Mouse (Mus musculus) liver, adult 2 months (tissue): ENCODE data around the gene Ppp2r5a. TPM values are rescaled to one million over a fixed set of nuclear protein-coding genes. Genes with fewer than 3 reads are reported as not detected.
A peak's percentile ranks its signal among the peaks of the same experiment; 100 is the strongest.

Source experiments
- DNase-seq: peaks from one replicate; pipeline ENCODE4 v3.0.0-alpha.2; 2011; ENCODE audit warnings: low read depth, low spot score; ENCODE audit errors: extremely low read depth
- H3K27ac ChIP-seq: fragments of 200-500 bp; replicated peaks from 2 replicates; pipeline ENCODE4 v1.5.1; 2012; ENCODE audit warnings: low read depth, mild to moderate bottlenecking, control low read depth, inconsistent platforms, low read length; ENCODE audit not compliant: insufficient read depth
- H3K27me3 ChIP-seq: fragments of 200-500 bp; 2 replicates; pipeline ENCODE4 v1.6.1; 2012; ENCODE audit warnings: mild to moderate bottlenecking, moderate library complexity, low read length, inconsistent platforms; ENCODE audit not compliant: control insufficient read depth, insufficient read depth
- H3K36me3 ChIP-seq: fragments of 200-500 bp; 2 replicates; pipeline ENCODE4 v1.6.1; 2012; ENCODE audit warnings: low read length, inconsistent platforms; ENCODE audit not compliant: control insufficient read depth, insufficient read depth
- H3K4me1 ChIP-seq: fragments of 200-500 bp; 2 replicates; pipeline ENCODE4 v1.6.1; 2011; ENCODE audit warnings: low read length; ENCODE audit not compliant: control insufficient read depth, insufficient read depth
- H3K4me3 ChIP-seq: fragments of 200-500 bp; 2 replicates; pipeline ENCODE4 v1.5.1; 2011; ENCODE audit warnings: low read depth, mild to moderate bottlenecking, control low read depth, low read length, moderate library complexity; ENCODE audit not compliant: insufficient read depth
- H3K79me2 ChIP-seq: fragments of 200-500 bp; 2 replicates; pipeline ENCODE4 v1.6.1; 2012; ENCODE audit warnings: inconsistent platforms, mild to moderate bottlenecking, low read length, moderate library complexity; ENCODE audit not compliant: control insufficient read depth, insufficient read depth
- H3K9ac ChIP-seq: fragments of 200-500 bp; 2 replicates; pipeline ENCODE4 v1.6.1; 2012; ENCODE audit warnings: low read depth, mild to moderate bottlenecking, control low read depth, inconsistent platforms, low read length
- CTCF ChIP-seq: fragments of 200-500 bp; IDR thresholded peaks from 2 replicates; pipeline ENCODE4 v1.5.1; 2011; ENCODE audit warnings: low read depth, low read length, control low read depth
- POLR2A ChIP-seq: fragments of 200-500 bp; IDR thresholded peaks from 2 replicates; pipeline ENCODE4 v1.6.1; 2011; ENCODE audit warnings: low read length, control low read depth; ENCODE audit not compliant: insufficient read depth; ENCODE audit errors: extremely low read depth
- WGBS: fragments of 180-500 bp; shearing (Covaris S2); methylation state at CpG from one replicate; pipeline ENCODE4 v1.1.7; 2018; 5-methylcytosine and 5-hydroxymethylcytosine counted together
- polyA plus RNA-seq: library from polyadenylated mRNA; depleted of rRNA; stranded (reverse); fragments of >200 nt; gene quantifications from 2 replicates; pipeline ENCODE4 v1.2.3, GENCODE M21; 2012
- total RNA-seq: library from RNA; depleted of rRNA; stranded (reverse); fragments of >200 nt; gene quantifications from 2 replicates; pipeline ENCODE4 v1.2.3, GENCODE M21; 2014

Gene Ppp2r5a
- total and polyA plus RNA-seq, 2 experiments = 75.3 to 149 TPM

DNA sequence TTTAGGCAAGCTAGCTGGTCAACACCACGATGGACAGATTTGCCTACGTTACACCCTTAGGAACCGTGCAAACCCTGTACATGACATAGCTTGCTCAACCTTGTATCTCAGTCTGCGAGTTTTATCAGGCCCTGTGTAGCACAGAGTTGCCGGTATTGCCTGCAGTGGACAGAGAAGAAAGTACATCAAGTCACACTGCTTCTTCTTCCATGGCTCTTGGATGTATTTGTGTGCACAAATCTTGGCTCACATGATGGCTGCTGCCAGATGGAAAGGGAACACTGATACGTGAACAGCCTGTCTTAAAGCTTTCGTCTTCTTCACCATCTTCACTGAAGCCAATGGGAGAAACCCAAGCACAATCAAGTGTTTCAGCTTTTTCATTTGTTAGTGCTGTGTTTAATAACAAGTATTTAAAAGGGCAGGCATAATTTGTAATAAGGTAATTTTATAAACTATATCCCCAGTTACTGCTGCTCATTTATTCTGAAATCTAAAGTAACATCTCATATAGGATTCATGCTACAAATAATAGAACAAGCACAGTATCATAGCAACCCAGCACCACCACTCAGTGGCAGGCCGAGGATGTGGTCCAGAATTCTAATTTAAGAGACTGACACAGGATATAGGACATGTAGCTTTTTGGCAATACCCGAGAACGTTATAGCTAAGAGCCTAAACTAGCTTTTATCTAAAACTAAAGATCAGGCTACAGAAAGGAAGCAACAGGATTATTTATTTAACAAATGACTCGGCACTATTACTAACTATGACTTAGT is 20.9 kb downstream of the Ppp2r5a start:
- peaks cover 35% of the 10 kb centered on the region for H3K79me2 ChIP-seq
- peaks cover 33% of the 10 kb centered on the region for H3K4me1 ChIP-seq
- TF ChIP-seq POLR2A (no peak), CTCF (no peak)
- H3K27me3 ChIP-seq = no peaks in the 10 kb centered on the region
- 65% methylated on average over 11 of the region's 11 CpGs for WGBS
- H3K9ac ChIP-seq = no peak overlapping the region
- no peaks in the 10 kb centered on the region for H3K36me3 ChIP-seq
- DNase-seq = no peak
- H3K4me3 ChIP-seq = no peak overlapping the region
- H3K27ac ChIP-seq = no peak overlapping the region

DNA sequence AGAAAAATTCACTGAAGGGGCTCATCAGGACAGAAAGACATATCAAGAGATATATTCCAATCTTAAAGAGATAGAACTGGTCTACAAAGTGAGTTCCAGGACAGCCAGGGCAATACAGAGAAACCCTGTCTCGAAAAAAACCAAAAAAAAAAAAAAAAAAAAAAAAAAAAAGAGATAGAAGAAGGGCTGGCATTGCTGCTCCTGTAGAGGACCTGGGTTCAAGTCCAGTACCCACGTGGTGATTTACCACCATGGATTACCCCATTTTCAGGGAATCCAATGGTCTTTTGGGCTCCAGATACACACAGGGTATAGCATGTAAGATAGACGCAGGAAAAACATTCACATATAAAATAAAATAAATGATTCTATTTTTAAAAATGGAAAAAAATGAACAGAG is 22.2 kb downstream of the Ppp2r5a start:
- peaks cover 38% of the 10 kb centered on the region for H3K79me2 ChIP-seq
- no peaks in the 10 kb centered on the region for H3K36me3 ChIP-seq
- peaks cover 33% of the 10 kb centered on the region for H3K4me1 ChIP-seq
- H3K27me3 ChIP-seq = no peaks in the 10 kb centered on the region
- no peak for TF ChIP-seq POLR2A
- TF ChIP-seq CTCF = no peak
- no peak overlapping the region for H3K9ac ChIP-seq
- H3K27ac ChIP-seq = no peak overlapping the region
- H3K4me3 ChIP-seq = no peak overlapping the region
- 85% methylated on average over 3 of the region's 3 CpGs for WGBS
- DNase-seq = no peak

DNA sequence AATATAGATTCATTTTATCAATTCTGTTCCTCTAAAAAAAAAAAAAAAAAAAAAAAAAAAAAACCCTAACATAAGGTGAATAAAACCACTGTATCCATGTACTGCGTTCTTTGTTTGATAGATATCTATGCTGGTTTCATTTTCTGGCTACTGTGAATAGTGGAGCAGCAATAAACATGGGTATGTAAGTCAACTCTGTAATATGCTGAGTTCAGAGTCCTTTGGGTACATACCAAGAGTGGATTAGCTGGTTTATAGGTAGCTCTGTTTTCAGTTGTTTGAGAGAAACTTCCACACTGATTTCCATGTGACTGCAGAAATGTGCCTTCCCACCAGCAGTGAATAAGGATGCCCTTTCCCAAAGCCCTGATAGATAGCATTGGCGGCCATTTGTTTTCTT is 25.0 kb downstream of the Ppp2r5a start:
- Histone ChIP-seq H3K27ac (no peak overlapping the region), H3K4me1 (peaks cover 24% of the 10 kb centered on the region), H3K79me2 (peaks cover 38% of the 10 kb centered on the region), H3K9ac (no peak overlapping the region), H3K36me3 (0 out of 2 replicates have a peak, but pooled peaks cover 3% of the 10 kb centered on the region), H3K4me3 (no peak overlapping the region), H3K27me3 (no peaks in the 10 kb centered on the region)
- TF ChIP-seq POLR2A (no peak), CTCF (no peak)
- peak; percentile 59 for DNase-seq
- 61% methylated on average over 2 of the region's 2 CpGs for WGBS

DNA sequence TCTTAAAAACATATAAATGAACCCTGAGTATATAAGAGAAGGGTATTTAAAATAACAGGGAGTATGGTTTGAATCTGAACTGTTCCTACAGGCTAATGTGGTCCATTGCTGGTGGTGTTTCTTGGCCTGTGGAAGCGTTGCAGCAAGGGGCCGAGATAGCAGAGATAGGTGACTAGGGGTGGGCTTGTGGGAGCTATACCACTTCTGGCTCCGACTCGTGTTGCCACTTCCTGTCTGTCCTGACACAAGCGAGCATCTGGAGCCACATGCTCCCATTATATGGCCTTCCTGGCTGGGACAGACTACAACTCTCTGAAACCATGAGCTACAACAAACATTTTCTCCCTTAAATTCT is 27.5 kb downstream of the Ppp2r5a start:
- Histone ChIP-seq H3K4me1 (peaks cover 12% of the 10 kb centered on the region; the same call in 1 of the 2 replicates), H3K9ac (no peak overlapping the region), H3K27me3 (no peaks in the 10 kb centered on the region), H3K4me3 (no peak overlapping the region), H3K27ac (no peak overlapping the region), H3K36me3 (peaks cover 14% of the 10 kb centered on the region; the same call in 1 of the 2 replicates), H3K79me2 (peaks cover 34% of the 10 kb centered on the region)
- no peak for DNase-seq
- WGBS = 80% methylated on average over 5 of the region's 5 CpGs
- TF ChIP-seq POLR2A (no peak), CTCF (no peak)

DNA sequence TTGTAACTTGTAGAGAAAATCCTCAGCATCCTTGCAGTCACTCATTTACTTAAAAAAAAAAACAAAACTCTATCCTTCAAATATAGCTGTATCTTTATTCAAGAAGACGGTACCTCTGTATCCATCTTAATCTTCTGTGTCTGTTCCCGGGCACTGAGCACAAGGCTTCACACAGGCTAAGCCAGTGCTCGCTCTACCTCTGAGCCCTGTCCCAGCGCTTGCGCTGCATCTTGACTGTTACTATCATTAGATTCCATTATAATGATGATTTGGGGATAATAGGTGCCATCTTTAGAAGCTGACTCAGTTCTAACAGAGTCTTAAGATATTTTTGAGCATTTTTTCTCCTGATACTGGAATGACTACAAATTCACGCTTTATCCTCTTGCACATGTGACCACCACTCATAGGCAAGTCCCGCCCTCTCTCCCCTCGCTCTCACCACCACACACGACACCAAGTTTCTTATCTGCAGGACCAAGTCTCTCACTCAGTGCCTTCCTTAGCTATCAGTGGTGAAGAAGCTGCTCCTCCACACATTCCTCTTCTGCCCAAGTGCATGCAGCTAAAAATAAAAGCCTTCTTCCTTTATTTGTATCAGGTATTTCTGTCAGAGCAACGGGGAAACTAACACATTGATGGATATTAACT is 28.0 kb downstream of the Ppp2r5a start:
- Histone ChIP-seq H3K36me3 (peaks cover 14% of the 10 kb centered on the region; the same call in 1 of the 2 replicates), H3K79me2 (peaks cover 33% of the 10 kb centered on the region), H3K9ac (no peak overlapping the region), H3K4me3 (no peak overlapping the region), H3K4me1 (peaks cover 8% of the 10 kb centered on the region; the same call in 1 of the 2 replicates), H3K27me3 (no peaks in the 10 kb centered on the region), H3K27ac (no peak overlapping the region)
- TF ChIP-seq CTCF (no peak), POLR2A (no peak)
- DNase-seq = no peak
- 88% methylated on average over 10 of the region's 10 CpGs for WGBS

DNA sequence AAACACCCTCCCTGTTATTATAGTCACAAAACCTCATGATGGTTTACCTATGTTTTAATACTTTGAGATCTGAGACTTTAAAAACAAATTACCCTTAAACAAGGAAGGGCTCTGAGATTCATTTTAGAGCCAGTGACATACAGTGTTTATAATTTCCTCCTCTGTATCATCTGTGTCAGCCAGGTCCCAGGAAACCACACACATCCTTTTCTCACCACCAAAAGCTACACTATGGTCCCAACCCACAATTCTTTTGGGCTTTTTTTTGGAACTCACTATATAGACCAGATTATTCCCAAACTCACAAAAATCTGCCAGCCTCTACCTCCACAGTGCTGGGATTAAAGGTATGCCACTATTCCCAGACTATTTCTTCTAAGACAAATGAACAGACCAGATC is 33.9 kb downstream of the Ppp2r5a start:
- Histone ChIP-seq H3K4me3 (no peak overlapping the region), H3K36me3 (peaks cover 35% of the 10 kb centered on the region; the same call in 1 of the 2 replicates), H3K27me3 (no peaks in the 10 kb centered on the region), H3K27ac (no peak overlapping the region), H3K4me1 (no peaks in the 10 kb centered on the region; the same call in 1 of the 2 replicates), H3K9ac (no peak overlapping the region), H3K79me2 (peaks cover 24% of the 10 kb centered on the region)
- TF ChIP-seq CTCF (no peak), POLR2A (no peak)
- DNase-seq = no peak
